Mouse (Mus musculus) liver, embryonic 12.5 days (tissue): ENCODE measurements at regions not wholly inside any gene's neighbourhood (a gene's known extent, or its start where the extent isn't known, plus 50 kb on each side); places are given as distances from the start of the nearest gene placed in this dataset.
"Not testable (repeated sequence)": the region's sequence is repeated elsewhere in the genome, so short reads cannot be mapped to it uniquely, and the experiment has no call there.

Source experiments
- ATAC-seq: fragments of 200-750 bp; cut with Nextera tagmentation; 2 replicates; pipeline ENCODE4 v1.8.0; 2017; ENCODE audit warnings: moderate number of reproducible peaks, mild to moderate bottlenecking, moderate library complexity
- H3K27ac ChIP-seq: fragments of 300-500 bp; sonication (generic); 2 replicates; pipeline ENCODE4 v1.5.1; 2016; ENCODE audit warnings: mild to moderate bottlenecking
- H3K27me3 ChIP-seq: fragments of 300-500 bp; sonication (generic); replicated peaks from 2 replicates; pipeline ENCODE4 v1.6.1; 2016; ENCODE audit warnings: mild to moderate bottlenecking, moderate library complexity
- H3K36me3 ChIP-seq: fragments of 300-500 bp; sonication (generic); 2 replicates; pipeline ENCODE4 v1.6.1; 2016; ENCODE audit warnings: mild to moderate bottlenecking, moderate library complexity
- H3K4me1 ChIP-seq: fragments of 300-500 bp; sonication (generic); 2 replicates; pipeline ENCODE4 v1.6.1; 2016
- H3K4me2 ChIP-seq: fragments of 300-500 bp; sonication (generic); 2 replicates; pipeline ENCODE4 v1.6.1; 2016; ENCODE audit warnings: mild to moderate bottlenecking, moderate library complexity
- H3K4me3 ChIP-seq: fragments of 300-500 bp; sonication (generic); 2 replicates; pipeline ENCODE4 v1.5.1; 2016; ENCODE audit warnings: mild to moderate bottlenecking, moderate library complexity
- H3K9ac ChIP-seq: fragments of 300-500 bp; sonication (generic); 2 replicates; pipeline ENCODE4 v1.6.1; 2016; ENCODE audit warnings: mild to moderate bottlenecking, moderate library complexity
- H3K9me3 ChIP-seq: fragments of 300-500 bp; sonication (generic); replicated peaks from 2 replicates; pipeline ENCODE4 v1.6.1; 2016; ENCODE audit warnings: mild to moderate bottlenecking, moderate library complexity
- WGBS: fragments of 180-500 bp; shearing (Covaris S2); methylation state at CpG from one replicate; pipeline ENCODE4 v1.1.7; 2016; ENCODE audit not compliant: insufficient replicate concordance; 5-methylcytosine and 5-hydroxymethylcytosine counted together

GRCm38 (mm10) chr13:83762484-83762883, 258.6 kb downstream of the Mef2c start:
- Histone ChIP-seq H3K36me3 (no peaks in the 10 kb centered on the region), H3K4me3 (no peak overlapping the region), H3K4me2 (no peak overlapping the region), H3K27me3 (no peaks in the 10 kb centered on the region), H3K4me1 (no peaks in the 10 kb centered on the region), H3K9ac (no peak overlapping the region), H3K9me3 (no peaks in the 10 kb centered on the region), H3K27ac (no peak overlapping the region)
- WGBS = 81% methylated on average over 1 of the region's 1 CpGs
- no peak for ATAC-seq

- ATAC-seq, H3K9me3 ChIP-seq, H3K36me3 ChIP-seq, H3K4me2 ChIP-seq, H3K4me3 ChIP-seq, H3K4me1 ChIP-seq, H3K27me3 ChIP-seq, H3K27ac ChIP-seq, H3K9ac ChIP-seq: not testable (repeated sequence)
- 59% methylated on average over 5 of the region's 5 CpGs for WGBS
Observed at GRCm38 (mm10) chr13:83763288-83763687, 259.5 kb downstream of the Mef2c start.

- Histone ChIP-seq H3K4me2 (no peak overlapping the region), H3K27ac (no peak overlapping the region), H3K27me3 (no peaks in the 10 kb centered on the region), H3K36me3 (no peaks in the 10 kb centered on the region), H3K9ac (no peak overlapping the region), H3K4me3 (no peak overlapping the region), H3K4me1 (no peaks in the 10 kb centered on the region), H3K9me3 (no peaks in the 10 kb centered on the region)
- ATAC-seq = no peak
Observed at GRCm38 (mm10) chr13:83785643-83786042, 281.8 kb downstream of the Mef2c start.

GRCm38 (mm10) chr13:83809535-83809934, 305.7 kb downstream of the Mef2c start:
- Histone ChIP-seq H3K4me1 (no peaks in the 10 kb centered on the region), H3K4me3 (no peak overlapping the region), H3K36me3 (no peaks in the 10 kb centered on the region), H3K4me2 (no peak overlapping the region), H3K27me3 (no peaks in the 10 kb centered on the region), H3K9ac (no peak overlapping the region), H3K27ac (no peak overlapping the region), H3K9me3 (no peaks in the 10 kb centered on the region)
- WGBS = 69% methylated on average over 1 of the region's 1 CpGs
- no peak for ATAC-seq

GRCm38 (mm10) chr13:83820291-83820690, 316.5 kb downstream of the Mef2c start:
- Histone ChIP-seq H3K4me3 (no peak overlapping the region), H3K9ac (no peak overlapping the region), H3K4me2 (no peak overlapping the region), H3K36me3 (no peaks in the 10 kb centered on the region), H3K27me3 (no peaks in the 10 kb centered on the region), H3K27ac (no peak overlapping the region), H3K9me3 (no peaks in the 10 kb centered on the region), H3K4me1 (no peaks in the 10 kb centered on the region)
- 42% methylated on average over 4 of the region's 4 CpGs for WGBS
- ATAC-seq = no peak

GRCm38 (mm10) chr13:83820721-83821120, 316.9 kb downstream of the Mef2c start:
- H3K4me3 ChIP-seq = no peak overlapping the region
- WGBS = 61% methylated on average over 3 of the region's 3 CpGs
- no peaks in the 10 kb centered on the region for H3K27me3 ChIP-seq
- H3K9ac ChIP-seq = no peak overlapping the region
- H3K36me3 ChIP-seq = no peaks in the 10 kb centered on the region
- no peaks in the 10 kb centered on the region for H3K9me3 ChIP-seq
- H3K4me1 ChIP-seq = no peaks in the 10 kb centered on the region
- ATAC-seq = no peak
- no peak overlapping the region for H3K4me2 ChIP-seq
- H3K27ac ChIP-seq = no peak overlapping the region

GRCm38 (mm10) chr13:83824926-83825325, 321.1 kb downstream of the Mef2c start:
- Histone ChIP-seq H3K4me1 (no peaks in the 10 kb centered on the region), H3K9me3 (no peaks in the 10 kb centered on the region), H3K27ac (no peak overlapping the region), H3K4me3 (no peak overlapping the region), H3K9ac (no peak overlapping the region), H3K36me3 (no peaks in the 10 kb centered on the region), H3K27me3 (no peaks in the 10 kb centered on the region), H3K4me2 (no peak overlapping the region)
- 52% methylated on average over 4 of the region's 4 CpGs for WGBS
- no peak for ATAC-seq

- H3K9me3 ChIP-seq = no peaks in the 10 kb centered on the region
- ATAC-seq = no peak
- no peak overlapping the region for H3K9ac ChIP-seq
- no peaks in the 10 kb centered on the region for H3K4me1 ChIP-seq
- WGBS = 67% methylated on average over 4 of the region's 4 CpGs
- no peaks in the 10 kb centered on the region for H3K36me3 ChIP-seq
- no peak overlapping the region for H3K4me3 ChIP-seq
- no peak overlapping the region for H3K27ac ChIP-seq
- no peaks in the 10 kb centered on the region for H3K27me3 ChIP-seq
- no peak overlapping the region for H3K4me2 ChIP-seq
Observed at GRCm38 (mm10) chr13:83826841-83827463, 323.1 kb downstream of the Mef2c start.

- ATAC-seq = no peak
- Histone ChIP-seq H3K27ac (no peak overlapping the region), H3K4me2 (no peak overlapping the region), H3K4me3 (no peak overlapping the region), H3K27me3 (no peaks in the 10 kb centered on the region), H3K36me3 (no peaks in the 10 kb centered on the region), H3K9ac (no peak overlapping the region), H3K4me1 (no peaks in the 10 kb centered on the region), H3K9me3 (no peaks in the 10 kb centered on the region)
- WGBS = 64% methylated on average over 6 of the region's 6 CpGs
Observed at GRCm38 (mm10) chr13:83865932-83866685, 356.0 kb upstream of the Tmem161b start.

- Histone ChIP-seq H3K27me3 (no peaks in the 10 kb centered on the region), H3K4me2 (no peak overlapping the region), H3K9ac (no peak overlapping the region), H3K4me1 (no peaks in the 10 kb centered on the region), H3K27ac (no peak overlapping the region), H3K36me3 (no peaks in the 10 kb centered on the region), H3K4me3 (no peak overlapping the region), H3K9me3 (no peaks in the 10 kb centered on the region)
- WGBS = 63% methylated on average over 1 of the region's 1 CpGs
- ATAC-seq = no peak
Observed at GRCm38 (mm10) chr13:83867211-83867610, 354.9 kb upstream of the Tmem161b start.

- Histone ChIP-seq H3K27me3 (no peaks in the 10 kb centered on the region), H3K9me3 (no peaks in the 10 kb centered on the region), H3K9ac (no peak overlapping the region), H3K4me3 (no peak overlapping the region), H3K4me2 (no peak overlapping the region), H3K4me1 (no peaks in the 10 kb centered on the region), H3K27ac (no peak overlapping the region), H3K36me3 (no peaks in the 10 kb centered on the region)
- 61% methylated on average over 4 of the region's 4 CpGs for WGBS
- ATAC-seq = no peak
Observed at GRCm38 (mm10) chr13:83867831-83868473, 354.1 kb upstream of the Tmem161b start.

GRCm38 (mm10) chr13:83868922-83869321, 353.2 kb upstream of the Tmem161b start:
- Histone ChIP-seq H3K4me1 (no peaks in the 10 kb centered on the region), H3K36me3 (no peaks in the 10 kb centered on the region), H3K4me2 (no peak overlapping the region), H3K4me3 (no peak overlapping the region), H3K27me3 (no peaks in the 10 kb centered on the region), H3K9ac (no peak overlapping the region), H3K9me3 (no peaks in the 10 kb centered on the region), H3K27ac (no peak overlapping the region)
- WGBS = 45% methylated on average over 4 of the region's 4 CpGs
- ATAC-seq = no peak
